In genomic region chr11:60509500-60509899, GRCm38 (mm10) we compare ENCODE assay signal across 8 mouse cellular contexts. TPM values are rescaled to one million over a fixed set of nuclear protein-coding genes. Genes with fewer than 3 reads are reported as not detected.
DNase-seq lines count a peak whose midpoint lies in the region; ATAC-seq and TF ChIP-seq lines count a peak whose summit lies in the region.

No protein-coding gene starts in this region.

- peak; percentile 77; the same call in 1 of the 2 replicates for ATAC-seq in embryonic facial prominence, embryonic 13.5 days (ENCODE audit: insufficient number of reproducible peaks, insufficient read depth, low FRiP score, low TSS enrichment, low read depth)
- ATAC-seq in intestine, embryonic 15.5 days: peak; percentile 88
- ATAC-seq in megakaryocyte, adult 5-6 weeks (ENCODE audit: poor library complexity, severe bottlenecking): peak; percentile 46; the same call in 1 of the 2 replicates

- H3K36me3 ChIP-seq in embryonic facial prominence, embryonic 13.5 days: no peaks in the 10 kb centered on the region
- H3K36me3 ChIP-seq in intestine, embryonic 15.5 days: no peaks in the 10 kb centered on the region

- TF ChIP-seq CTCF in left cerebral cortex, adult 2 months (IDR thresholded peaks at IDR 0.05): no peak

- peaks cover 5% of the 10 kb centered on the region for H3K4me1 ChIP-seq in embryonic facial prominence, embryonic 13.5 days
- peaks cover 6% of the 10 kb centered on the region for H3K4me1 ChIP-seq in intestine, embryonic 15.5 days (replicated peaks)

- H3K9me3 ChIP-seq in embryonic facial prominence, embryonic 13.5 days: no peaks in the 10 kb centered on the region
- H3K9me3 ChIP-seq in intestine, embryonic 15.5 days: no peaks in the 10 kb centered on the region

- intact Hi-C loops in left cerebral cortex, adult 2 months (cut with DNase I): no loop called here
- intact Hi-C loops in left cerebral cortex, postnatal 25 days (cut with DNase I): no loop called here

- peak overlapping the region; percentile 29 for H3K4me3 ChIP-seq in left cerebral cortex, adult 2 months
- peak overlapping the region; percentile 47 for H3K4me3 ChIP-seq in embryonic facial prominence, embryonic 13.5 days
- peak overlapping the region; percentile 35 for H3K4me3 ChIP-seq in intestine, embryonic 15.5 days (replicated peaks)

- peak overlapping the region; percentile 72 for H3K9ac ChIP-seq in embryonic facial prominence, embryonic 13.5 days
- H3K9ac ChIP-seq in intestine, embryonic 15.5 days: peak overlapping the region; percentile 40

- H3K27ac ChIP-seq in left cerebral cortex, adult 2 months: no peak overlapping the region
- no peak overlapping the region for H3K27ac ChIP-seq in embryonic facial prominence, embryonic 13.5 days
- H3K27ac ChIP-seq in intestine, embryonic 15.5 days: no peak overlapping the region

- no peak for DNase-seq in left cerebral cortex, adult 2 months (ENCODE audit: extremely low spot score in 1 of 2, low spot score in 2 of 2)
- no peak for DNase-seq in left cerebral cortex, adult 11 months (ENCODE audit: low spot score)
- peak; percentile 20 for DNase-seq in testis, postnatal 14 days (ENCODE audit: low spot score)
- DNase-seq in left cerebral cortex, postnatal 25 days (ENCODE audit: low spot score in 2 of 2): no peak
- no peak for DNase-seq in layer of hippocampus, adult 9-10 months (ENCODE audit: low spot score)

- peak overlapping the region; percentile 82 for H3K4me2 ChIP-seq in embryonic facial prominence, embryonic 13.5 days
- H3K4me2 ChIP-seq in intestine, embryonic 15.5 days (replicated peaks): peak overlapping the region; percentile 78

- H3K27me3 ChIP-seq in embryonic facial prominence, embryonic 13.5 days: peaks cover 30% of the 10 kb centered on the region
- peaks cover 5% of the 10 kb centered on the region; the same call in 1 of the 2 replicates for H3K27me3 ChIP-seq in intestine, embryonic 15.5 days (replicated peaks)

- WGBS in embryonic facial prominence, embryonic 13.5 days: under 1% methylated on average over 25 of the region's 25 CpGs
- under 1% methylated on average over 25 of the region's 25 CpGs for WGBS in intestine, embryonic 15.5 days

RNA-seq across cellular contexts. Expression of gene Alkbh5, which starts 26.7 kb away (rescaled TPM):
- 10 to 100 TPM; 56.2 to 58.2 TPM for total RNA-seq in left cerebral cortex, adult 2 months (2021)
- polyA plus RNA-seq in embryonic facial prominence, embryonic 13.5 days (2015; fragmentation: Nextera tagmentation; extraction: Ambion mirVana): 35.2 and 36.6 TPM in 2 replicates
- polyA plus RNA-seq in intestine, embryonic 15.5 days (2015; fragmentation: Nextera tagmentation; extraction: Ambion mirVana): 39.5 and 44.9 TPM in 2 replicates
- total RNA-seq in megakaryocyte, adult 5-6 weeks (2015): 23.5 and 24.1 TPM in 2 replicates
- total RNA-seq in megakaryocyte, adult 5-6 weeks (2017): 21.6 and 26.5 TPM in 2 replicates
- total RNA-seq in left cerebral cortex, postnatal 25 days (2021): 10 to 100 TPM; 55.2 to 55.6 TPM

RNA-seq across cellular contexts. Expression of gene Myo15, which starts 40.4 kb away (rescaled TPM):
- under 1 TPM; 0.11 to 0.19 TPM for total RNA-seq in left cerebral cortex, adult 2 months (2021)
- 0.67 and 0.77 TPM in 2 replicates for polyA plus RNA-seq in embryonic facial prominence, embryonic 13.5 days (2015; fragmentation: Nextera tagmentation; extraction: Ambion mirVana)
- polyA plus RNA-seq in intestine, embryonic 15.5 days (2015; fragmentation: Nextera tagmentation; extraction: Ambion mirVana): 0.18 and 0.19 TPM in 2 replicates
- 0.07 TPM in 1 of 2 replicates, not detected in the other for total RNA-seq in megakaryocyte, adult 5-6 weeks (2015)
- total RNA-seq in megakaryocyte, adult 5-6 weeks (2017): 0.07 and 0.69 TPM in 2 replicates
- total RNA-seq in left cerebral cortex, postnatal 25 days (2021): under 1 TPM; 0.07 to 0.09 TPM

RNA-seq across cellular contexts. Expression of gene Drg2, which starts 55.1 kb away (rescaled TPM):
- total RNA-seq in left cerebral cortex, adult 2 months (2021): 10 to 100 TPM; 71.7 to 73.3 TPM
- polyA plus RNA-seq in embryonic facial prominence, embryonic 13.5 days (2015; fragmentation: Nextera tagmentation; extraction: Ambion mirVana): 113 and 124 TPM in 2 replicates
- 96.7 and 101 TPM in 2 replicates for polyA plus RNA-seq in intestine, embryonic 15.5 days (2015; fragmentation: Nextera tagmentation; extraction: Ambion mirVana)
- 19.5 and 21.5 TPM in 2 replicates for total RNA-seq in megakaryocyte, adult 5-6 weeks (2015)
- 35.4 and 47.0 TPM in 2 replicates for total RNA-seq in megakaryocyte, adult 5-6 weeks (2017)
- 10 to 100 TPM; 70.8 to 76.6 TPM for total RNA-seq in left cerebral cortex, postnatal 25 days (2021)
